Mouse (Mus musculus) embryonic facial prominence, embryonic 13.5 days (tissue): ENCODE results near the gene Tut1. TPM values are rescaled to one million over a fixed set of nuclear protein-coding genes. Genes with fewer than 3 reads are reported as not detected.

ENCODE experiments used
- ATAC-seq: fragments of 200-750 bp; cut with Nextera tagmentation; 2 replicates; pipeline ENCODE4 v1.8.0; 2017; ENCODE audit warnings: low read depth; ENCODE audit not compliant: insufficient number of reproducible peaks, insufficient read depth, low FRiP score, low TSS enrichment
- H3K27ac ChIP-seq: fragments of 300-500 bp; sonication (generic); 2 replicates; pipeline ENCODE4 v1.5.1; 2015; ENCODE audit warnings: moderate library complexity, mild to moderate bottlenecking, inconsistent platforms
- H3K27me3 ChIP-seq: fragments of 300-500 bp; sonication (generic); 2 replicates; pipeline ENCODE4 v1.6.1; 2015; ENCODE audit warnings: mild to moderate bottlenecking, inconsistent platforms
- H3K36me3 ChIP-seq: fragments of 300-500 bp; sonication (generic); 2 replicates; pipeline ENCODE4 v1.6.1; 2015; ENCODE audit warnings: mild to moderate bottlenecking, inconsistent platforms
- H3K4me1 ChIP-seq: fragments of 300-500 bp; sonication (generic); 2 replicates; pipeline ENCODE4 v1.6.1; 2015; ENCODE audit warnings: inconsistent platforms
- H3K4me2 ChIP-seq: fragments of 300-500 bp; sonication (generic); 2 replicates; pipeline ENCODE4 v1.6.1; 2015; ENCODE audit warnings: moderate library complexity, mild to moderate bottlenecking, inconsistent platforms
- H3K4me3 ChIP-seq: fragments of 300-500 bp; sonication (generic); 2 replicates; pipeline ENCODE4 v1.5.1; 2015; ENCODE audit warnings: mild to moderate bottlenecking, inconsistent platforms
- H3K9ac ChIP-seq: fragments of 300-500 bp; sonication (generic); 2 replicates; pipeline ENCODE4 v1.6.1; 2015; ENCODE audit warnings: mild to moderate bottlenecking, inconsistent platforms
- H3K9me3 ChIP-seq: fragments of 300-500 bp; sonication (generic); 2 replicates; pipeline ENCODE4 v1.6.1; 2016; ENCODE audit warnings: inconsistent platforms
- WGBS: fragments of 180-500 bp; shearing (Covaris S2); methylation state at CpG from one replicate; pipeline ENCODE4 v1.1.7; 2015; ENCODE audit warnings: mixed read lengths; 5-methylcytosine and 5-hydroxymethylcytosine counted together
- polyA plus RNA-seq: library from polyadenylated mRNA; unstranded; fragments of >200 nt; fragmentation: Nextera tagmentation; extraction: Ambion mirVana; gene quantifications from 2 replicates; pipeline ENCODE4 v1.2.1, GENCODE M21; 2015

Tut1 gene
- polyA plus RNA-seq, 1 experiment from 2014 or later, result 34.5 TPM

GRCm38 (mm10) chr19:8928689-8929223 is 24.9 kb upstream of the Tut1 start:
- Histone ChIP-seq H3K4me3 (peak overlapping the region; percentile 77), H3K36me3 (peaks cover 49% of the 10 kb centered on the region), H3K4me1 (peaks cover 20% of the 10 kb centered on the region), H3K9ac (peak overlapping the region; percentile 89), H3K9me3 (no peaks in the 10 kb centered on the region), H3K27me3 (no peaks in the 10 kb centered on the region), H3K27ac (peak overlapping the region; percentile 76), H3K4me2 (peak overlapping the region; percentile 78)
- no peak; the same call in 1 of the 2 replicates for ATAC-seq
- 19% methylated on average over 16 of the region's 16 CpGs for WGBS

GRCm38 (mm10) chr19:8929224-8930088 is 24.2 kb upstream of the Tut1 start, which contains the start of the genes Rom1 and Eml3:
Rom1 (minus strand) TSS chr19:8929356.
Eml3 (plus strand) TSS chr19:8929552.
- H3K27ac ChIP-seq, result peak within 1 kb of the TSS; percentile 76
- under 1% methylated on average over 67 of the region's 74 CpGs for whole genome bisulfite sequencing
- peaks cover 56% of the 10 kb centered on the region for H3K36me3 ChIP-seq

GRCm38 (mm10) chr19:8930117-8930516 is 23.5 kb upstream of the Tut1 start:
- H3K27ac ChIP-seq, result no peak overlapping the region

More at GRCm38 (mm10) chr19:8929224-8930088, 24.2 kb upstream of the Tut1 start, which contains the start of the genes Rom1 and Eml3:
- H3K4me3 ChIP-seq, result peak within 1 kb of the TSS; percentile 77
- ATAC-seq, result peak; percentile 61
- no peaks in the 10 kb centered on the region for H3K9me3 ChIP-seq
- peak within 1 kb of the TSS; percentile 89 for H3K9ac ChIP-seq
- H3K4me1 ChIP-seq, result peaks cover 20% of the 10 kb centered on the region
- no peaks in the 10 kb centered on the region for H3K27me3 ChIP-seq
- peak within 1 kb of the TSS; percentile 78 for H3K4me2 ChIP-seq

GRCm38 (mm10) chr19:8930771-8931170 is 22.9 kb upstream of the Tut1 start:
- Histone ChIP-seq H3K9me3 (no peaks in the 10 kb centered on the region), H3K4me3 (peak overlapping the region; percentile 77), H3K4me2 (peak overlapping the region; percentile 78), H3K36me3 (peaks cover 62% of the 10 kb centered on the region), H3K27ac (no peak overlapping the region), H3K9ac (peak overlapping the region; percentile 89), H3K27me3 (no peaks in the 10 kb centered on the region), H3K4me1 (peaks cover 20% of the 10 kb centered on the region)
- WGBS, result 71% methylated on average over 7 of the region's 7 CpGs
- no peak for ATAC-seq

More at GRCm38 (mm10) chr19:8930117-8930516, 23.5 kb upstream of the Tut1 start:
- ATAC-seq, result no peak
- H3K4me3 ChIP-seq, result peak overlapping the region; percentile 77
- no peaks in the 10 kb centered on the region for H3K9me3 ChIP-seq
- no peaks in the 10 kb centered on the region for H3K27me3 ChIP-seq
- 8% methylated on average over 11 of the region's 11 CpGs for WGBS
- H3K9ac ChIP-seq, result peak overlapping the region; percentile 89
- H3K36me3 ChIP-seq, result peaks cover 62% of the 10 kb centered on the region
- peaks cover 20% of the 10 kb centered on the region for H3K4me1 ChIP-seq
- peak overlapping the region; percentile 78 for H3K4me2 ChIP-seq

GRCm38 (mm10) chr19:8936736-8937135 is 16.9 kb upstream of the Tut1 start:
- no peak overlapping the region for H3K4me2 ChIP-seq
- H3K4me3 ChIP-seq, result no peak overlapping the region
- H3K9ac ChIP-seq, result no peak overlapping the region
- ATAC-seq, result no peak
- peaks cover 74% of the 10 kb centered on the region for H3K36me3 ChIP-seq
- H3K27me3 ChIP-seq, result no peaks in the 10 kb centered on the region
- no peak overlapping the region for H3K27ac ChIP-seq
- H3K9me3 ChIP-seq, result no peaks in the 10 kb centered on the region
- 86% methylated on average over 2 of the region's 2 CpGs for WGBS
- H3K4me1 ChIP-seq, result peaks cover 15% of the 10 kb centered on the region

GRCm38 (mm10) chr19:8940526-8941133 is 13.0 kb upstream of the Tut1 start:
- peaks cover 59% of the 10 kb centered on the region for H3K36me3 ChIP-seq
- H3K4me2 ChIP-seq, result peak overlapping the region; percentile 59
- H3K4me3 ChIP-seq, result peak overlapping the region; percentile 97
- no peak for ATAC-seq
- H3K9me3 ChIP-seq, result no peaks in the 10 kb centered on the region
- H3K9ac ChIP-seq, result peak overlapping the region; percentile 99
- no peaks in the 10 kb centered on the region for H3K27me3 ChIP-seq
- peaks cover 42% of the 10 kb centered on the region for H3K4me1 ChIP-seq
- WGBS, result 73% methylated on average over 15 of the region's 15 CpGs
- H3K27ac ChIP-seq, result peak overlapping the region; percentile 99

DNA sequence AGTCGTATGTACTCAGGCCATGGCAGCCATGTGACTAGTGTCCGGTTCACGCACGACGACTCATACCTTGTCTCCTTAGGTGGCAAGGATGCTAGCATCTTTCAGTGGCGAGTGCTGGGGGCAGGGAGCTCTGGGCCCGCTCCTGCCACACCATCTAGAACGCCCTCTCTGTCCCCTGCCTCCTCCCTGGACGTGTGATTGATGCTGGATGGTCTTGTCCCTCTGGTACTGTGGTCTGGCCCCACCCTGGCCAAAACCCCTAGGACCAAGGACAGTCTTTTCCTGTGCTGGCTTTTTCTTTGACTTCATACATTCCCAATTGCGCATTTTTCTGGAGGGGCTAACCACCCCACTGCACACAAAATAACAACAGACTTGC is 12.5 kb upstream of the Tut1 start:
- H3K4me1 ChIP-seq, result peaks cover 43% of the 10 kb centered on the region
- ATAC-seq, result no peak
- peaks cover 61% of the 10 kb centered on the region for H3K36me3 ChIP-seq
- H3K9me3 ChIP-seq, result no peaks in the 10 kb centered on the region
- peak overlapping the region; percentile 97 for H3K4me3 ChIP-seq
- peak overlapping the region; percentile 99 for H3K27ac ChIP-seq
- peak overlapping the region; percentile 59 for H3K4me2 ChIP-seq
- H3K27me3 ChIP-seq, result no peaks in the 10 kb centered on the region
- peak overlapping the region; percentile 99 for H3K9ac ChIP-seq
- 38% methylated on average over 10 of the region's 10 CpGs for WGBS

- H3K36me3 ChIP-seq, result peaks cover 60% of the 10 kb centered on the region
- under 1% methylated on average over 64 of the region's 64 CpGs for WGBS
- peak; percentile 86 for ATAC-seq
Observed at GRCm38 (mm10) chr19:8941515-8942217, 12.0 kb upstream of the Tut1 start, which contains the start of gene Mta2. Mta2 (plus strand) TSS chr19:8941875.

GRCm38 (mm10) chr19:8942276-8942964 is 11.2 kb upstream of the Tut1 start:
- Histone ChIP-seq H3K4me3 (peak overlapping the region; percentile 97), H3K27me3 (no peaks in the 10 kb centered on the region), H3K4me2 (peak overlapping the region; percentile 59), H3K4me1 (peaks cover 43% of the 10 kb centered on the region), H3K27ac (peak overlapping the region; percentile 99), H3K36me3 (peaks cover 59% of the 10 kb centered on the region), H3K9me3 (no peaks in the 10 kb centered on the region), H3K9ac (peak overlapping the region; percentile 99)
- under 1% methylated on average over 46 of the region's 46 CpGs for WGBS
- ATAC-seq, result peak; percentile 62

More at GRCm38 (mm10) chr19:8941515-8942217, 12.0 kb upstream of the Tut1 start, which contains the start of gene Mta2:
- H3K4me1 ChIP-seq, result peaks cover 43% of the 10 kb centered on the region
- peak within 1 kb of the TSS; percentile 99 for H3K27ac ChIP-seq
- H3K27me3 ChIP-seq, result no peaks in the 10 kb centered on the region
- peak within 1 kb of the TSS; percentile 97 for H3K4me3 ChIP-seq
- H3K9ac ChIP-seq, result peak within 1 kb of the TSS; percentile 99
- H3K4me2 ChIP-seq, result peak within 1 kb of the TSS; percentile 59
- no peaks in the 10 kb centered on the region for H3K9me3 ChIP-seq

DNA sequence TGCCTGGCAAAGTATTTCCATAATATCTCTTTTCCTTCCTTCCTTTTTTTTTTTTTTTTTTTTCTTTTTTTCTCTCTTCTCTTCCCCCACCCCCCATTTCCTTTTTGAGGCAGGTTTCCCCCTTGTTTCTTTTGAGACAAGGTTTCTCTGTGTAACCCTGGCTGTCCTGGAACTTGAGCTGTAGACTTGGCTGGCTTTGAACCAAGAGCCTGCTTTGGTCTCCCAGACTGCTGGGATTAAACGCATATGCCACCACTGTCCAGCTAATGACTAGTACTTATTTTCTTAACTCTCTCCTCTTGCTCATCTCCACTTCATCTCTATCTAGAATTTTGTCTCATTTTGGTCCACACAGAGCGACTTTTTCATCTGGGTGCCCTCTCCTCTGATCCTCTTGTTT is 10.6 kb upstream of the Tut1 start:
- WGBS, result 55% methylated on average over 2 of the region's 2 CpGs
- peak overlapping the region; percentile 28; the same call in 1 of the 2 replicates for H3K27ac ChIP-seq
- no peaks in the 10 kb centered on the region for H3K27me3 ChIP-seq
- ATAC-seq, result no peak
- H3K4me1 ChIP-seq, result peaks cover 43% of the 10 kb centered on the region
- H3K4me3 ChIP-seq, result peak overlapping the region; percentile 97
- peaks cover 60% of the 10 kb centered on the region for H3K36me3 ChIP-seq
- H3K9me3 ChIP-seq, result no peaks in the 10 kb centered on the region
- peak overlapping the region; percentile 59 for H3K4me2 ChIP-seq
- H3K9ac ChIP-seq, result peak overlapping the region; percentile 99
